Comparison of ENCODE assay signal across 36 mouse cellular contexts in the genomic region with DNA sequence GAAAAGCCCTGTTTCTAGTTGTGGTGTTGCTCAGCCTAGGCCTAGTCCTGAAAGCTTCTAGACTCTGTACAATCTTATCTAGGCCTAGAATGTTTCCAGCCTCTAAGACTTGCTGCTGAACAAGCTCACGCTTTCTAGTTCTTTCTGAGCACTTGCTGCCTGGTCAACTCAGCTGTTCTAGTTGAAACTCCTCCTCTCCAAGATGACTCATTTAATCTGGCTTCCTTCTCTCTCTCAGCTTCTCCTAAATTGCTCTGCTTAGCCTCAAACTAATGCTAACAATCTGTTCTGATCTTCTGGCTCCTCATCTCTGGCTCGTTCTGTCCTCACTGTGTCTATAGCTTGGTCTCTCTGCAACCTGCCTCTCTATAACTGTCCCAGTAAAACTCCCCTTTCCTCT. TPM values are rescaled to one million over a fixed set of nuclear protein-coding genes. Genes with fewer than 3 reads are reported as not detected.
DNase-seq lines count a peak whose midpoint lies in the region; ATAC-seq and TF ChIP-seq lines count a peak whose summit lies in the region.
"Had no signal": no experiment of that assay in that cellular context is flagged by ENCODE, and none has a peak within 500 bp of the region (broad histone marks: within the 10 kb centered on the region; RNA-seq: fewer than 3 reads in every experiment).

No protein-coding gene starts in this region.

- no peak for TF ChIP-seq POLR2A in MEL (IDR thresholded peaks at IDR 0.05; ENCODE audit: control insufficient read depth in 1 of 2, insufficient read depth in 1 of 2, low read depth in 1 of 2, low read length in 2 of 2, poor library complexity in 1 of 2)

- H3K4me1 ChIP-seq in MEL (ENCODE audit: control insufficient read depth in 1 of 2, insufficient read depth in 2 of 2, low read length in 2 of 2), result no peaks in the 10 kb centered on the region
- no peaks in the 10 kb centered on the region for H3K4me1 ChIP-seq in hindbrain, embryonic 16.5 days (ENCODE audit: control insufficient read depth, insufficient read depth, low read depth, low read length)
- no peaks in the 10 kb centered on the region for H3K4me1 ChIP-seq in intestine, embryonic 16.5 days (ENCODE audit: control insufficient read depth, insufficient read depth, low read length)
- H3K4me1 ChIP-seq: embryonic facial prominence, embryonic 10.5 days; embryonic facial prominence, embryonic 13.5 days; forebrain, embryonic 12.5 days; forebrain, embryonic 15.5 days; heart, embryonic 12.5 days; heart, embryonic 15.5 days; hindbrain, embryonic 10.5 days; hindbrain, embryonic 13.5 days had no signal

- no peak for TF ChIP-seq RAD21 in MEL (IDR thresholded peaks at IDR 0.05; ENCODE audit: low read depth, low read length)

- H3K4me2 ChIP-seq in hindbrain, embryonic 16.5 days (ENCODE audit: low read length), result no peak overlapping the region
- H3K4me2 ChIP-seq in intestine, embryonic 16.5 days (ENCODE audit: low read depth, low read length), result no peak overlapping the region
- H3K4me2 ChIP-seq: embryonic facial prominence, embryonic 13.5 days; forebrain, embryonic 12.5 days; forebrain, embryonic 15.5 days; heart, embryonic 12.5 days; heart, embryonic 15.5 days; hindbrain, embryonic 13.5 days had no signal

- H3K9me3 ChIP-seq in MEL (replicated peaks; ENCODE audit: insufficient read depth, low read length), result no peaks in the 10 kb centered on the region
- no peaks in the 10 kb centered on the region for H3K9me3 ChIP-seq in hindbrain, embryonic 16.5 days (ENCODE audit: control insufficient read depth, low read length)
- no peaks in the 10 kb centered on the region; the same call in 1 of the 2 replicates for H3K9me3 ChIP-seq in intestine, embryonic 16.5 days (ENCODE audit: control insufficient read depth, low read length)
- H3K9me3 ChIP-seq: embryonic facial prominence, embryonic 10.5 days; embryonic facial prominence, embryonic 13.5 days; forebrain, embryonic 12.5 days; forebrain, embryonic 15.5 days; heart, embryonic 15.5 days; hindbrain, embryonic 10.5 days; hindbrain, embryonic 13.5 days had no signal

- TF ChIP-seq EP300 in MEL (IDR thresholded peaks at IDR 0.05; ENCODE audit: low read depth in 1 of 2, low read length in 2 of 2), result no peak

- no peak overlapping the region for H3K9ac ChIP-seq in MEL (ENCODE audit: control insufficient read depth, low read depth, low read length, poor library complexity, severe bottlenecking)
- no peak overlapping the region for H3K9ac ChIP-seq in hindbrain, embryonic 16.5 days (ENCODE audit: low read depth, low read length)
- no peak overlapping the region for H3K9ac ChIP-seq in intestine, embryonic 16.5 days (ENCODE audit: low read depth, low read length)
- H3K9ac ChIP-seq: embryonic facial prominence, embryonic 13.5 days; forebrain, embryonic 12.5 days; forebrain, embryonic 15.5 days; heart, embryonic 12.5 days; heart, embryonic 15.5 days; hindbrain, embryonic 13.5 days had no signal

- no peak overlapping the region for H3K4me3 ChIP-seq in MEL (ENCODE audit: control insufficient read depth in 1 of 2, insufficient read depth in 1 of 2, low read depth in 2 of 2, low read length in 2 of 2)
- no peak overlapping the region for H3K4me3 ChIP-seq in hindbrain, embryonic 16.5 days (ENCODE audit: low read length)
- no peak overlapping the region for H3K4me3 ChIP-seq in intestine, embryonic 16.5 days (ENCODE audit: low read length)
- H3K4me3 ChIP-seq: embryonic facial prominence, embryonic 10.5 days; embryonic facial prominence, embryonic 13.5 days; erythroblast, embryonic 14.5 days; forebrain, embryonic 12.5 days; forebrain, embryonic 15.5 days; gastrocnemius, adult 2 months; heart, embryonic 12.5 days; heart, embryonic 15.5 days; hindbrain, embryonic 10.5 days; hindbrain, embryonic 13.5 days had no signal

- peak; percentile 92 for ATAC-seq in frontal cortex, adult (ENCODE audit: low TSS enrichment)
- no peak for ATAC-seq in hindbrain, embryonic 16.5 days
- no peak for ATAC-seq in intestine, embryonic 16.5 days
- ATAC-seq: CD4-positive, CD25-positive, alpha-beta regulatory T cell, adult 4 months; forebrain, embryonic 15.5 days; hindbrain, postnatal 0 days; inflammation-experienced regulatory T-cells, adult 6 months had no signal

- WGBS in hindbrain, embryonic 16.5 days, result 77% methylated on average over 2 of the region's 2 CpGs
- WGBS in intestine, embryonic 16.5 days, result 78% methylated on average over 2 of the region's 2 CpGs

- no peak overlapping the region for H3K27ac ChIP-seq in MEL (ENCODE audit: control insufficient read depth, low read depth, low read length)
- no peak overlapping the region for H3K27ac ChIP-seq in hindbrain, embryonic 16.5 days (ENCODE audit: low read depth, low read length)
- no peak overlapping the region for H3K27ac ChIP-seq in intestine, embryonic 16.5 days (ENCODE audit: low read length)
- H3K27ac ChIP-seq: embryonic facial prominence, embryonic 10.5 days; embryonic facial prominence, embryonic 13.5 days; forebrain, embryonic 12.5 days; forebrain, embryonic 15.5 days; gastrocnemius, adult 2 months; heart, embryonic 15.5 days; hindbrain, embryonic 10.5 days; hindbrain, embryonic 13.5 days; hindbrain, postnatal 0 days had no signal

- H3K79me2 ChIP-seq in MEL (ENCODE audit: control insufficient read depth, insufficient read depth, low read length, poor library complexity), result no peaks in the 10 kb centered on the region

- H3K36me3 ChIP-seq in MEL (ENCODE audit: control insufficient read depth in 1 of 2, insufficient read depth in 2 of 2, low read length in 2 of 2), result no peaks in the 10 kb centered on the region
- H3K36me3 ChIP-seq in hindbrain, embryonic 16.5 days (ENCODE audit: control insufficient read depth, insufficient read depth, low read length), result no peaks in the 10 kb centered on the region
- H3K36me3 ChIP-seq in intestine, embryonic 16.5 days (ENCODE audit: control insufficient read depth, insufficient read depth, low read length), result no peaks in the 10 kb centered on the region
- H3K36me3 ChIP-seq: embryonic facial prominence, embryonic 10.5 days; embryonic facial prominence, embryonic 13.5 days; forebrain, embryonic 12.5 days; forebrain, embryonic 15.5 days; heart, embryonic 12.5 days; heart, embryonic 15.5 days; hindbrain, embryonic 10.5 days; hindbrain, embryonic 13.5 days had no signal

- no peak for TF ChIP-seq CTCF in MEL (IDR thresholded peaks at IDR 0.05 in 2 of 3, conservative IDR thresholded peaks at IDR 0.05 in 1 of 3; ENCODE audit: control insufficient read depth in 1 of 3, insufficient read depth in 1 of 3, low read depth in 2 of 3, low read length in 3 of 3, poor library complexity in 1 of 3, severe bottlenecking in 1 of 3)

- peaks cover 0 to 2% of the 10 kb centered on the region in 2 experiments; a peak in 3 of 4 replicates for H3K27me3 ChIP-seq in MEL (ENCODE audit: control insufficient read depth in 1 of 2, insufficient read depth in 2 of 2, low read length in 2 of 2)
- H3K27me3 ChIP-seq in hindbrain, embryonic 16.5 days (replicated peaks; ENCODE audit: control insufficient read depth, insufficient read depth, low read length), result no peaks in the 10 kb centered on the region
- peaks cover 2% of the 10 kb centered on the region; the same call in 1 of the 2 replicates for H3K27me3 ChIP-seq in intestine, embryonic 16.5 days (replicated peaks; ENCODE audit: control insufficient read depth, insufficient read depth, low read length)
- H3K27me3 ChIP-seq: forebrain, embryonic 12.5 days; forebrain, embryonic 15.5 days; heart, embryonic 15.5 days had no signal

- DNase-seq in frontal cortex, postnatal 10 days (ENCODE audit: low spot score in 2 of 2), result no peak
- DNase-seq in MEL (ENCODE audit: low read depth, low spot score), result peak; percentile 2
- peak; percentile 73 for DNase-seq in brain, adult 2 months (ENCODE audit: low read depth, low spot score)
- DNase-seq in ovary, postnatal 36 days (ENCODE audit: low spot score), result no peak
- DNase-seq: adrenal gland, adult 2 months; adrenal gland, postnatal 14 days; cerebellum, adult 11-12 months; cerebellum, adult 8-10 months; cerebellum, postnatal 10 days; cerebellum, postnatal 36 days; embryo, embryonic 11 days; gastrocnemius, adult 2 months; gastrocnemius, postnatal 14 days; heart, adult 18-20 months; heart, postnatal 10 days; heart, postnatal 36 days had no signal

TF ChIP-seq in MEL, 35 proteins besides CTCF, POLR2A, EP300 and RAD21 (continues in another document):
- TF ChIP-seq CHD1 (IDR thresholded peaks at IDR 0.05; ENCODE audit: low read depth, low read length) (no peak), KAT2A (conservative IDR thresholded peaks at IDR 0.05; ENCODE audit: low read depth, low read length) (no peak), NELFE (IDR thresholded peaks at IDR 0.05; ENCODE audit: low read depth, low read length) (no peak)

RNA-seq across cellular contexts. Expression of gene Krtap5-3, which starts 2.4 kb away (rescaled TPM):
- not detected in 2 replicates for total RNA-seq in MEL (2012; rRNA removed)
- not detected for polyA plus RNA-seq in MEL (2012; ENCODE audit: insufficient read depth in 1 of 2, insufficient read length in 2 of 2, low read depth in 1 of 2, low replicate concordance in 2 of 2, missing spikeins in 1 of 2)
- not detected in 2 replicates for polyA plus RNA-seq in hindbrain, embryonic 16.5 days (2015; fragmentation: Nextera tagmentation; extraction: Ambion mirVana)
- not detected in 2 replicates for polyA plus RNA-seq in intestine, embryonic 16.5 days (2015; fragmentation: Nextera tagmentation; extraction: Ambion mirVana)
- total RNA-seq: adrenal gland, adult 2 months; adrenal gland, postnatal 14 days; adrenal gland, postnatal 4 days; gastrocnemius, adult 2 months; gastrocnemius, postnatal 14 days; gastrocnemius, postnatal 4 days; heart, adult 18-20 months; heart, postnatal 10 days; heart, postnatal 36 days; hindbrain, postnatal 0 days had no signal
- polyA plus RNA-seq: adrenal gland, adult 2 months; brain, embryonic 14.5 days; C2C12; CD4-positive, CD25-positive, alpha-beta regulatory T cell, adult 4 months; cortical plate, adult 2 months; embryonic facial prominence, embryonic 10.5 days; embryonic facial prominence, embryonic 13.5 days; erythroblast, embryonic 14.5 days; forebrain, embryonic 12.5 days; forebrain, embryonic 15.5 days; heart, embryonic 12.5 days; heart, embryonic 15.5 days; hindbrain, embryonic 10.5 days; hindbrain, embryonic 13.5 days; hindbrain, postnatal 0 days; inflammation-experienced regulatory T-cells, adult 6 months had no signal

RNA-seq across cellular contexts. Expression of gene Gm10153, which starts 8.6 kb away (rescaled TPM):
- not detected in 2 replicates for total RNA-seq in MEL (2012; rRNA removed)
- polyA plus RNA-seq in MEL (2012; ENCODE audit: insufficient read depth in 1 of 2, insufficient read length in 2 of 2, low read depth in 1 of 2, low replicate concordance in 2 of 2, missing spikeins in 1 of 2), result not detected
- polyA plus RNA-seq in hindbrain, embryonic 16.5 days (2015; fragmentation: Nextera tagmentation; extraction: Ambion mirVana), result not detected in 2 replicates
- polyA plus RNA-seq in intestine, embryonic 16.5 days (2015; fragmentation: Nextera tagmentation; extraction: Ambion mirVana), result not detected in 2 replicates
- total RNA-seq: adrenal gland, adult 2 months; adrenal gland, postnatal 14 days; adrenal gland, postnatal 4 days; gastrocnemius, adult 2 months; gastrocnemius, postnatal 14 days; gastrocnemius, postnatal 4 days; heart, adult 18-20 months; heart, postnatal 10 days; heart, postnatal 36 days; hindbrain, postnatal 0 days had no signal
- polyA plus RNA-seq: adrenal gland, adult 2 months; brain, embryonic 14.5 days; C2C12; CD4-positive, CD25-positive, alpha-beta regulatory T cell, adult 4 months; cortical plate, adult 2 months; embryonic facial prominence, embryonic 10.5 days; embryonic facial prominence, embryonic 13.5 days; erythroblast, embryonic 14.5 days; forebrain, embryonic 12.5 days; forebrain, embryonic 15.5 days; heart, embryonic 12.5 days; heart, embryonic 15.5 days; hindbrain, embryonic 10.5 days; hindbrain, embryonic 13.5 days; hindbrain, postnatal 0 days; inflammation-experienced regulatory T-cells, adult 6 months had no signal

RNA-seq across cellular contexts. Expression of gene Gm7579, which starts 12.9 kb away (rescaled TPM):
- not detected in 2 replicates for total RNA-seq in MEL (2012; rRNA removed)
- not detected for polyA plus RNA-seq in MEL (2012; ENCODE audit: insufficient read depth in 1 of 2, insufficient read length in 2 of 2, low read depth in 1 of 2, low replicate concordance in 2 of 2, missing spikeins in 1 of 2)
- polyA plus RNA-seq in hindbrain, embryonic 16.5 days (2015; fragmentation: Nextera tagmentation; extraction: Ambion mirVana), result not detected in 2 replicates
- polyA plus RNA-seq in intestine, embryonic 16.5 days (2015; fragmentation: Nextera tagmentation; extraction: Ambion mirVana), result not detected in 2 replicates
- total RNA-seq: adrenal gland, adult 2 months; adrenal gland, postnatal 14 days; adrenal gland, postnatal 4 days; gastrocnemius, adult 2 months; gastrocnemius, postnatal 14 days; gastrocnemius, postnatal 4 days; heart, adult 18-20 months; heart, postnatal 10 days; heart, postnatal 36 days; hindbrain, postnatal 0 days had no signal
- polyA plus RNA-seq: adrenal gland, adult 2 months; brain, embryonic 14.5 days; C2C12; CD4-positive, CD25-positive, alpha-beta regulatory T cell, adult 4 months; cortical plate, adult 2 months; embryonic facial prominence, embryonic 10.5 days; embryonic facial prominence, embryonic 13.5 days; erythroblast, embryonic 14.5 days; forebrain, embryonic 12.5 days; forebrain, embryonic 15.5 days; heart, embryonic 12.5 days; heart, embryonic 15.5 days; hindbrain, embryonic 10.5 days; hindbrain, embryonic 13.5 days; hindbrain, postnatal 0 days; inflammation-experienced regulatory T-cells, adult 6 months had no signal

RNA-seq across cellular contexts. Expression of gene Krtap5-2, which starts 22.9 kb away (rescaled TPM):
- not detected in 2 replicates for total RNA-seq in MEL (2012; rRNA removed)
- not detected for polyA plus RNA-seq in MEL (2012; ENCODE audit: insufficient read depth in 1 of 2, insufficient read length in 2 of 2, low read depth in 1 of 2, low replicate concordance in 2 of 2, missing spikeins in 1 of 2)
- polyA plus RNA-seq in hindbrain, embryonic 16.5 days (2015; fragmentation: Nextera tagmentation; extraction: Ambion mirVana), result not detected in 2 replicates
- not detected in 2 replicates for polyA plus RNA-seq in intestine, embryonic 16.5 days (2015; fragmentation: Nextera tagmentation; extraction: Ambion mirVana)
- total RNA-seq: adrenal gland, adult 2 months; adrenal gland, postnatal 14 days; adrenal gland, postnatal 4 days; gastrocnemius, adult 2 months; gastrocnemius, postnatal 14 days; gastrocnemius, postnatal 4 days; heart, adult 18-20 months; heart, postnatal 10 days; heart, postnatal 36 days; hindbrain, postnatal 0 days had no signal
- polyA plus RNA-seq: adrenal gland, adult 2 months; brain, embryonic 14.5 days; C2C12; CD4-positive, CD25-positive, alpha-beta regulatory T cell, adult 4 months; cortical plate, adult 2 months; embryonic facial prominence, embryonic 10.5 days; embryonic facial prominence, embryonic 13.5 days; erythroblast, embryonic 14.5 days; forebrain, embryonic 12.5 days; forebrain, embryonic 15.5 days; heart, embryonic 12.5 days; heart, embryonic 15.5 days; hindbrain, embryonic 10.5 days; hindbrain, embryonic 13.5 days; hindbrain, postnatal 0 days; inflammation-experienced regulatory T-cells, adult 6 months had no signal

RNA-seq across cellular contexts. Expression of gene Krtap5-5, which starts 31.0 kb away (rescaled TPM):
- not detected in 2 replicates for total RNA-seq in MEL (2012; rRNA removed)
- polyA plus RNA-seq in MEL (2012; ENCODE audit: insufficient read depth in 1 of 2, insufficient read length in 2 of 2, low read depth in 1 of 2, low replicate concordance in 2 of 2, missing spikeins in 1 of 2), result not detected
- polyA plus RNA-seq in hindbrain, embryonic 16.5 days (2015; fragmentation: Nextera tagmentation; extraction: Ambion mirVana), result not detected in 2 replicates
- not detected in 2 replicates for polyA plus RNA-seq in intestine, embryonic 16.5 days (2015; fragmentation: Nextera tagmentation; extraction: Ambion mirVana)
- total RNA-seq: adrenal gland, adult 2 months; adrenal gland, postnatal 14 days; adrenal gland, postnatal 4 days; gastrocnemius, adult 2 months; gastrocnemius, postnatal 14 days; gastrocnemius, postnatal 4 days; heart, adult 18-20 months; heart, postnatal 10 days; heart, postnatal 36 days; hindbrain, postnatal 0 days had no signal
- polyA plus RNA-seq: brain, embryonic 14.5 days; C2C12; CD4-positive, CD25-positive, alpha-beta regulatory T cell, adult 4 months; cortical plate, adult 2 months; embryonic facial prominence, embryonic 10.5 days; embryonic facial prominence, embryonic 13.5 days; erythroblast, embryonic 14.5 days; forebrain, embryonic 12.5 days; forebrain, embryonic 15.5 days; heart, embryonic 12.5 days; heart, embryonic 15.5 days; hindbrain, embryonic 10.5 days; hindbrain, embryonic 13.5 days; hindbrain, postnatal 0 days; inflammation-experienced regulatory T-cells, adult 6 months had no signal

Comparison
In these comparisons a context has a peak if more than half of its experiments do, and no peak if none do; other contexts are left out.
1. DNase-seq: peak in MEL (single experiment) and brain, adult 2 months (single experiment); none in frontal cortex, postnatal 10 days (0 of 2) and ovary, postnatal 36 days (single experiment).